14 mouse cellular contexts compared by ENCODE assay signal in genomic region chr19:11107746-11108145, GRCm38 (mm10). TPM values are rescaled to one million over a fixed set of nuclear protein-coding genes. Genes with fewer than 3 reads are reported as not detected.
DNase-seq lines count a peak whose midpoint lies in the region; ATAC-seq lines count a peak whose summit lies in the region.
"Had no signal": no experiment of that assay in that cellular context is flagged by ENCODE, and none has a peak within 500 bp of the region (broad histone marks: within the 10 kb centered on the region; RNA-seq: fewer than 3 reads in every experiment).

No protein-coding gene starts in this region.

- no peaks in the 10 kb centered on the region for H3K27me3 ChIP-seq in forebrain, embryonic 16.5 days (replicated peaks; ENCODE audit: control insufficient read depth, insufficient read depth, low read length)
- H3K27me3 ChIP-seq: embryonic facial prominence, embryonic 13.5 days; heart, embryonic 13.5 days; limb, embryonic 13.5 days had no signal

- peak; percentile 33; the same call in 1 of the 2 replicates for ATAC-seq in neutrophil, adult 5-6 weeks (ENCODE audit: extremely low read depth, insufficient number of reproducible peaks, low FRiP score, poor library complexity, severe bottlenecking)
- ATAC-seq in forebrain, embryonic 16.5 days, result no peak
- ATAC-seq: midbrain, embryonic 16.5 days had no signal

- no peak overlapping the region for H3K9ac ChIP-seq in forebrain, embryonic 16.5 days (replicated peaks; ENCODE audit: low read depth, low read length)
- H3K9ac ChIP-seq: embryonic facial prominence, embryonic 13.5 days; heart, embryonic 13.5 days; limb, embryonic 13.5 days had no signal

- no peak overlapping the region for H3K27ac ChIP-seq in forebrain, embryonic 16.5 days (ENCODE audit: low read length)
- H3K27ac ChIP-seq: embryonic facial prominence, embryonic 13.5 days; heart, embryonic 13.5 days; limb, embryonic 13.5 days had no signal

- H3K9me3 ChIP-seq in forebrain, embryonic 16.5 days (ENCODE audit: control insufficient read depth, low read length), result no peaks in the 10 kb centered on the region
- H3K9me3 ChIP-seq: embryonic facial prominence, embryonic 13.5 days; heart, embryonic 13.5 days; limb, embryonic 13.5 days had no signal

- H3K4me1 ChIP-seq in forebrain, embryonic 16.5 days (replicated peaks; ENCODE audit: control insufficient read depth, insufficient read depth, low read length), result no peaks in the 10 kb centered on the region
- H3K4me1 ChIP-seq: embryonic facial prominence, embryonic 13.5 days; heart, embryonic 13.5 days; limb, embryonic 13.5 days had no signal

- WGBS in large intestine, adult 2 months, result 7% methylated on average over 3 of the region's 3 CpGs
- WGBS in forebrain, embryonic 16.5 days, result 91% methylated on average over 3 of the region's 3 CpGs

- no peak overlapping the region for H3K4me2 ChIP-seq in forebrain, embryonic 16.5 days (ENCODE audit: low read length)
- H3K4me2 ChIP-seq: embryonic facial prominence, embryonic 13.5 days; heart, embryonic 13.5 days; limb, embryonic 13.5 days had no signal

- H3K36me3 ChIP-seq in forebrain, embryonic 16.5 days (ENCODE audit: control insufficient read depth, insufficient read depth), result no peaks in the 10 kb centered on the region
- H3K36me3 ChIP-seq: embryonic facial prominence, embryonic 13.5 days; heart, embryonic 13.5 days; limb, embryonic 13.5 days had no signal

- DNase-seq in heart, adult 9 months (ENCODE audit: low spot score in 2 of 2), result peak; percentile 70 to 73
- DNase-seq in heart, postnatal 4 days, result no peak
- DNase-seq in adipocyte (ENCODE audit: low spot score), result peak; percentile 80
- peak; percentile 62 for DNase-seq in large intestine, adult 2 months (ENCODE audit: low read depth, low spot score)
- DNase-seq in neural tube, embryonic 10.5 days (ENCODE audit: extremely low spot score, low spot score), result no peak
- DNase-seq in spleen, postnatal 4 days (ENCODE audit: low spot score in 2 of 2), result no peak
- DNase-seq: thymus, postnatal 25 days had no signal

- no peak overlapping the region for H3K4me3 ChIP-seq in forebrain, embryonic 16.5 days (replicated peaks; ENCODE audit: low read length)
- H3K4me3 ChIP-seq: embryonic facial prominence, embryonic 13.5 days; heart, embryonic 13.5 days; limb, embryonic 13.5 days had no signal

RNA-seq across cellular contexts. Expression of gene 1700017D01Rik, which starts 22.9 kb away (rescaled TPM):
- not detected for total RNA-seq in heart, postnatal 4 days (2021)
- not detected in 2 replicates for polyA plus RNA-seq in large intestine, adult 2 months (2012; rRNA removed)
- not detected in 2 replicates for total RNA-seq in neutrophil, adult 5-6 weeks (2017)
- polyA plus RNA-seq in forebrain, embryonic 16.5 days (2015; fragmentation: Nextera tagmentation; extraction: Ambion mirVana), result not detected in 2 replicates
- polyA plus RNA-seq: embryonic facial prominence, embryonic 13.5 days; heart, embryonic 13.5 days; kidney, embryonic 16.5 days; limb, embryonic 13.5 days; midbrain, embryonic 16.5 days had no signal

RNA-seq across cellular contexts. Expression of gene Ms4a8a, which starts 26.8 kb away (rescaled TPM):
- total RNA-seq in heart, postnatal 4 days (2021), result under 1 TPM; 0.25 to 0.26 TPM
- polyA plus RNA-seq in large intestine, adult 2 months (2012; rRNA removed), result 542 and 606 TPM in 2 replicates
- total RNA-seq in neutrophil, adult 5-6 weeks (2017), result 1.4 and 3.6 TPM in 2 replicates
- polyA plus RNA-seq in forebrain, embryonic 16.5 days (2015; fragmentation: Nextera tagmentation; extraction: Ambion mirVana), result not detected in 2 replicates
- polyA plus RNA-seq: embryonic facial prominence, embryonic 13.5 days; kidney, embryonic 16.5 days; limb, embryonic 13.5 days; midbrain, embryonic 16.5 days had no signal

RNA-seq across cellular contexts. Expression of gene 1700025F22Rik, which starts 57.4 kb away (rescaled TPM):
- not detected for total RNA-seq in heart, postnatal 4 days (2021)
- polyA plus RNA-seq in large intestine, adult 2 months (2012; rRNA removed), result not detected in 2 replicates
- total RNA-seq in neutrophil, adult 5-6 weeks (2017), result not detected in 2 replicates
- not detected in 2 replicates for polyA plus RNA-seq in forebrain, embryonic 16.5 days (2015; fragmentation: Nextera tagmentation; extraction: Ambion mirVana)
- polyA plus RNA-seq: embryonic facial prominence, embryonic 13.5 days; heart, embryonic 13.5 days; kidney, embryonic 16.5 days; limb, embryonic 13.5 days; midbrain, embryonic 16.5 days had no signal

Comparison
In these comparisons a context has a peak if more than half of its experiments do, and no peak if none do; other contexts are left out.
1. DNase-seq: peak in heart, adult 9 months (2 of 2), adipocyte (single experiment) and large intestine, adult 2 months (single experiment); none in heart, postnatal 4 days (single experiment), neural tube, embryonic 10.5 days (single experiment) and spleen, postnatal 4 days (0 of 2).